Mouse (Mus musculus): ENCODE results near the gene Ambra1. TPM values are rescaled to one million over a fixed set of nuclear protein-coding genes. Genes with fewer than 3 reads are reported as not detected.

Ambra1 gene
- polyA plus RNA-seq, 1 experiment from 2014 or later, result 25.0 TPM

DNA sequence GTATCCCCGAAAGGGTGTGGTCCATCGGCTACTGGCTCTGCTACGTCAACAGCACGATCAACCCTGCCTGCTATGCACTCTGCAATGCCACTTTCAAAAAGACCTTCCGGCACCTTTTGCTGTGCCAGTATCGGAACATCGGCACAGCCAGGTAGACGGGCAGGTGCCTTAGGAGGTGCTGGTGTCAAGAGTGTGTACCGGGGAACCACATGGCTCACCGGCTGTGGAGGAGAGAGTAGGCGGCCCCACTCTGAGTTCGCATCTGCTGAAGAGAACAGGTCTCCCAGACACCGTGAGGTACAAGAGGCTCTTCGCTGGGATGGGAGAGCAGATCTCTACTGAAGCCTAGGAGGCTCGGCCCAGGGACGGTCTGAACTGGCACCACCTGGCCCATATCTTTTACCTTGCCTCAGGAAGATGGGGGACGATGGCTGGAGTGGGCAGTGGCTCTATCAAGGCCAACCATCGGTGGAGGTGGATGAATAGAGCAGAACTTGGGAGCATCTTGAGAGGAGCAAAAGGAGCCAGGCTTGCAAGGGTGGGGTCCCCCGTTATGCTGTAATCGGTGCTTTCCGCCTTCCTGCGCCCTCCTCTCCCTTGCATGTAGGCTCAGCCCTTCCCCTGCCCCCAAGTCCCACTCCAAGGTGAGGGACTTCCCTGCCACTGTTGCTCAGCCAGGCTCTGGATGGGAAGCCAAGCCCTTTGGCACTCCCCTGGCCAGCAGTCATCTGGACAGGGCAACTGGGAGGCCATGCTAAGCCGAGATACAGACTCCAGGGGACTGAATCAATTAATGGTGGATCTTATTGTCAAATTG lies 198.8 kb downstream of the Ambra1 start:
- Histone ChIP-seq H3K27ac (replicated peaks) (peak overlapping the region; percentile 12; the same call in 1 of the 2 replicates), H3K4me1 (peaks cover 62% of the 10 kb centered on the region), H3K27me3 (replicated peaks; ENCODE audit: low read depth, poor library complexity, severe bottlenecking) (peaks cover 23% of the 10 kb centered on the region), H3K36me3 (replicated peaks) (peaks cover 40% of the 10 kb centered on the region), H3K9me3 (no peaks in the 10 kb centered on the region), H3K4me3 (peak overlapping the region; percentile 97)
- 76% methylated on average over 23 of the region's 23 CpGs for WGBS
- no peak for DNase-seq (ENCODE audit: low spot score)

DNA sequence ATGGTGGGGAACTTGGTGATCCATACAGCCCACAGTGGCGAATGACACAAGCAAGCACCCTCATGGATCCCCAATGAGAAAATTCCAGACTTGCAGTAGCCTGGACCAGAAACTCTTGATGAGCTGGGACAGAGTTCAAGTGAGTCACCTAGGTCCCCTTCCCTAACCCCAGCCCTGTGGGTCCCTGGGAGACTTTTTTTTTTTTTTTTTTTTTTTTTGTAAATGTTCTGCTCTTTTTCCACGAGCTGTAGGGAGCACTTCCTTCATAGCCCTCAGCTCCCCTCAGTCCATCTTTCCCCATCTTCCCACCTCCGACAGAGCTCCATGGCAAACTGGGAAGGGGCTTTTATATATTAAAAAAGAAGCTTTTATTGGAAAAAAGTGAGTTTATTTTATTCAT lies 199.5 kb downstream of the Ambra1 start:
- Histone ChIP-seq H3K4me1 (peaks cover 63% of the 10 kb centered on the region), H3K27me3 (replicated peaks; ENCODE audit: low read depth, poor library complexity, severe bottlenecking) (peaks cover 16% of the 10 kb centered on the region), H3K27ac (replicated peaks) (peak overlapping the region; percentile 100), H3K9me3 (no peaks in the 10 kb centered on the region), H3K36me3 (replicated peaks) (peaks cover 46% of the 10 kb centered on the region), H3K4me3 (peak overlapping the region; percentile 97)
- DNase-seq (ENCODE audit: low spot score), result no peak
- 62% methylated on average over 3 of the region's 3 CpGs for WGBS

DNA sequence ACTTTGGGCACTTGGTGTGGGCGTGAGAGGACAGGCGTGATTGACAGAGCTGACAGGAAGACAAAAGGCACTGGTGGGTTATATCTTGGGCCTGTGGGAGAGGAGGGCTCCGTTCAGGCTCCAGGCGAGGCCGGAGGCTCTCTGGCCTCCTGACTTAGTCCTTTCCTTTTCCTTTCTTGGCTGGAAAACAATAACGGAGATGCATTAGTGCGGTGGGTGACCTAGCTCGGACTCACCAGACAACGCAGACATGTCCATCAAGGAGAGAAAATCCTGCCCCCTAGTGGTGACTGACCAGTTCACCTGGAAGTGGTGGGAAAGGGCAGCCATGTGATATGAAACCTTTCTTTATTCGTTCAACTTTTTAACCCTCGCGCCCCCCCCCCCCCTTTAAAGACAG lies 200.0 kb downstream of the Ambra1 start:
- peaks cover 51% of the 10 kb centered on the region for H3K36me3 ChIP-seq (replicated peaks)
- peaks cover 68% of the 10 kb centered on the region for H3K4me1 ChIP-seq
- WGBS, result 11% methylated on average over 12 of the region's 12 CpGs
- H3K27ac ChIP-seq (replicated peaks), result peak overlapping the region; percentile 100
- peaks cover 11% of the 10 kb centered on the region for H3K27me3 ChIP-seq (replicated peaks; ENCODE audit: low read depth, poor library complexity, severe bottlenecking)
- peak; percentile 88 for DNase-seq (ENCODE audit: low spot score)
- peak overlapping the region; percentile 97 for H3K4me3 ChIP-seq
- H3K9me3 ChIP-seq, result no peaks in the 10 kb centered on the region

DNA sequence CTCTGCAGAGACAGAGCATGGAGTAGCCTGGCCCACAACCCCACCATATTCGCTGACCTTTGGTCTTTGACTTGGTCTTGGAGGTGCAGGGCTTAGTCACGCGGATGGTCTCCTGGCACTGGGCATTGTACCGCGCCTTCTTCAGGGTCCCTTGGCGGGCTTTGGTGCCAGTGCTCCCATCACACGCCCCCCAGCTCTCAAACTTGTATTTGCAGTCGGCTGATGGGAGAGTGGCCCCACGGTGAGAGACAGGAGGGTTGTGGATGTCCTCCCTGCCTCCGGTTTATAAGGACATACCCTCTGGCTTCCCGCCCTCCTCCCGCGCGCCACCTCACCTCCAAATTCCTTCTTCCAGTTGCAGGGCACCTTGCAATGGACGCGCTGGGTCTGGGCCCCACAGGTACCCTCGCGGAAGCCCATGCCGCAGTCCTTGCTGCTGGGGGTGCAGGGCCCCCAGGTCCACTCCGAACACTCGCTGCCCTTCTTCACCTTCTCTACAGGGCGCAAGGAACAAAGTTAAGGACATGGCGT lies 200.9 kb downstream of the Ambra1 start:
- Histone ChIP-seq H3K4me1 (peaks cover 73% of the 10 kb centered on the region), H3K36me3 (replicated peaks) (peaks cover 60% of the 10 kb centered on the region), H3K9me3 (no peaks in the 10 kb centered on the region), H3K27me3 (replicated peaks; ENCODE audit: low read depth, poor library complexity, severe bottlenecking) (0 out of 2 replicates have a peak, but pooled peaks cover 2% of the 10 kb centered on the region), H3K27ac (replicated peaks) (peak overlapping the region; percentile 100), H3K4me3 (peak overlapping the region; percentile 97)
- WGBS, result under 1% methylated on average over 23 of the region's 23 CpGs
- DNase-seq (ENCODE audit: low spot score), result peak; percentile 62

GRCm38 (mm10) chr2:91931328-91932159 lies 201.6 kb downstream of the Ambra1 start:
- peaks cover 67% of the 10 kb centered on the region for H3K36me3 ChIP-seq (replicated peaks)
- WGBS, result under 1% methylated on average over 50 of the region's 50 CpGs
- H3K9me3 ChIP-seq, result no peaks in the 10 kb centered on the region
- no peaks in the 10 kb centered on the region for H3K27me3 ChIP-seq (replicated peaks; ENCODE audit: low read depth, poor library complexity, severe bottlenecking)
- peak overlapping the region; percentile 97 for H3K4me3 ChIP-seq
- H3K27ac ChIP-seq (replicated peaks), result peak overlapping the region; percentile 100
- H3K4me1 ChIP-seq, result peaks cover 79% of the 10 kb centered on the region
- peak; percentile 97 for DNase-seq (ENCODE audit: low spot score)

GRCm38 (mm10) chr2:91932160-91932711 lies 202.3 kb downstream of the Ambra1 start, which contains the start of gene Mdk:
TSS of gene Mdk (minus strand) at chr2:91932297.
- peak within 1 kb of the TSS; percentile 97 for H3K4me3 ChIP-seq
- under 1% methylated on average over 16 of the region's 16 CpGs for WGBS
- peaks cover 72% of the 10 kb centered on the region for H3K36me3 ChIP-seq (replicated peaks)
- peaks cover 81% of the 10 kb centered on the region for H3K4me1 ChIP-seq
- no peaks in the 10 kb centered on the region for H3K9me3 ChIP-seq
- DNase-seq (ENCODE audit: low spot score), result peak; percentile 86
- no peaks in the 10 kb centered on the region for H3K27me3 ChIP-seq (replicated peaks; ENCODE audit: low read depth, poor library complexity, severe bottlenecking)
- H3K27ac ChIP-seq (replicated peaks), result peak within 1 kb of the TSS; percentile 100

DNA sequence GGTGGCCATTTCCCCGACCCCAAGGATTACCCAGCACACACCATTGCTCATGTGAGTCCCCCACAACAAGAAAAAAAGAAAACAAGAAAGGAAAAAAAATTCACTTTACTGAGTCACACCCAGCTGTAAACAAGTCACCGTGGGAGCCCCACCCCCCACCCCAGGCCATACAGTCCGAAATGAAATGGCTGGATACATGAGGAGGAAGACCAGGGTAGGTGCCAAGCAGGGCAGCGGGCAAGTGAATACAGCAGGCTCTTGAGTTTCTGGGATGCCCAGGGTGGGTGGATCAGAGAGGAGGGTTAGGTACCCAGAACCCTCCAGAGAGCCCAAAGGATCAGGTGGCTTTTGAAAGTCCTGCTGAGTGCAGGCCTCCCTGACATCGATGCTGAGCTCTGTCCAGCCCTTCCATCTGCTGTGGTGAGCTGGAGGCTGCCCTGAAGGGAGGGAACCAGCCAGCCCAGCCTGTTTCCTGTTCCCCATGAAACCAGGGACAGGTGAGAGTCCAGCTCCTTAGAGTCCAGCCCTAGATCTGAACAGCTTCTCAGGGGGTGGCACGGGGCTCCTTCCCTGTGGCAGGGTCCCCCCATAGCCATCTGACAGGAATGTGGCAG lies 202.9 kb downstream of the Ambra1 start:
- peak overlapping the region; percentile 100 for H3K27ac ChIP-seq (replicated peaks)
- peaks cover 77% of the 10 kb centered on the region for H3K4me1 ChIP-seq
- peak overlapping the region; percentile 97 for H3K4me3 ChIP-seq
- H3K36me3 ChIP-seq (replicated peaks), result peaks cover 72% of the 10 kb centered on the region
- 9% methylated on average over 6 of the region's 6 CpGs for WGBS
- H3K9me3 ChIP-seq, result no peaks in the 10 kb centered on the region
- DNase-seq (ENCODE audit: low spot score), result peak; percentile 55
- no peaks in the 10 kb centered on the region for H3K27me3 ChIP-seq (replicated peaks; ENCODE audit: low read depth, poor library complexity, severe bottlenecking)

- Histone ChIP-seq H3K36me3 (replicated peaks) (peaks cover 72% of the 10 kb centered on the region), H3K27me3 (replicated peaks; ENCODE audit: low read depth, poor library complexity, severe bottlenecking) (no peaks in the 10 kb centered on the region), H3K4me3 (peak overlapping the region; percentile 97), H3K9me3 (no peaks in the 10 kb centered on the region), H3K27ac (replicated peaks) (peak overlapping the region; percentile 100), H3K4me1 (peaks cover 71% of the 10 kb centered on the region)
- 13% methylated on average over 9 of the region's 9 CpGs for WGBS
- peak; percentile 78 for DNase-seq (ENCODE audit: low spot score)
Observed at GRCm38 (mm10) chr2:91933471-91933870, 203.5 kb downstream of the Ambra1 start.

DNA sequence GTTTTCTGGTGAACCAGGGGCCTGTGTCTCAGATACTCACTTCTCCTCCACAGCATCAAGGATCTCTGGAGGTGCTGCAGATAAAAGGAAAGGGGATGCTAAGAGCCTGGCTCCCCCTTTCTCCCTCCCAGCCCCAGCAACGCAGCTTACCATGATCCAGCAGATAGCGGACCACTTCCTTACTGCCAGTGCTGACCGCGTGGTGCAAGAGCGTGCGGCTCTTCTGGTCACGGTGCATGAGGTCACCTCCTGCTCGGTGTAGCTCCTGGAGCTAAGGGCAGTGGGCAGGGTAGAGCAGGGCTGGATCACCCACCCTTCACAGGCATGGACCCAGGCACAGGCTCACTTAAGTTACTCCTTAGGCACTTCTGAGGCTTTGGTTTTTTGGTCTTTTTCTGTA lies 204.1 kb downstream of the Ambra1 start:
- peak; percentile 39 for DNase-seq (ENCODE audit: low spot score)
- Histone ChIP-seq H3K36me3 (replicated peaks) (peaks cover 72% of the 10 kb centered on the region), H3K4me1 (peaks cover 65% of the 10 kb centered on the region), H3K4me3 (peak overlapping the region; percentile 97), H3K9me3 (no peaks in the 10 kb centered on the region), H3K27me3 (replicated peaks; ENCODE audit: low read depth, poor library complexity, severe bottlenecking) (no peaks in the 10 kb centered on the region), H3K27ac (replicated peaks) (peak overlapping the region; percentile 100)
- WGBS, result 56% methylated on average over 8 of the region's 8 CpGs

GRCm38 (mm10) chr2:91934826-91935525 lies 205.0 kb downstream of the Ambra1 start:
- Histone ChIP-seq H3K27ac (replicated peaks) (peak overlapping the region; percentile 100), H3K4me1 (peaks cover 56% of the 10 kb centered on the region), H3K36me3 (replicated peaks) (peaks cover 72% of the 10 kb centered on the region), H3K4me3 (no peak overlapping the region), H3K9me3 (no peaks in the 10 kb centered on the region), H3K27me3 (replicated peaks; ENCODE audit: low read depth, poor library complexity, severe bottlenecking) (no peaks in the 10 kb centered on the region)
- DNase-seq (ENCODE audit: low spot score), result no peak
- WGBS, result 88% methylated on average over 9 of the region's 9 CpGs

DNA sequence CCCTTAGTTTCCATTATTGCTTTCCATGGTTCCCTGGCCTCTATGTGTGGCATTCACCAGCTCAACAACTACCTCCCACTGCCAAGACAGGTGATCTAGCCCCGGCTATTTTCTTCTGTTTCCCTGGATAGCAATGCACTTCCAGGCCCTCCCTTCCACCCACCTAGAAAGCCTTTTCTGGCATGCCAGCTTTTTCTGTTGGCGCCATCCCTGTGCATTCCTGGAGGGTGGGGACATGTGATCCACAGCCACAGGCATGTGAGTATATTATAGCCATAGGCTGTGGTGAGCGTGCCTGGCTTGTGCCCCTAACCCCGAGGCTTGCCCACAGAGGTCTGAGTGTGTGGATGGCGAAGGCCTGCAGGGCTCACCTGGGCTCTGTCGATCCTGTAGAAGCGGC lies 206.2 kb downstream of the Ambra1 start:
- H3K9me3 ChIP-seq, result no peaks in the 10 kb centered on the region
- peaks cover 84% of the 10 kb centered on the region for H3K36me3 ChIP-seq (replicated peaks)
- H3K4me3 ChIP-seq, result no peak overlapping the region
- 90% methylated on average over 7 of the region's 7 CpGs for WGBS
- peaks cover 56% of the 10 kb centered on the region for H3K4me1 ChIP-seq
- no peak overlapping the region for H3K27ac ChIP-seq (replicated peaks)
- no peak for DNase-seq (ENCODE audit: low spot score)
- no peaks in the 10 kb centered on the region for H3K27me3 ChIP-seq (replicated peaks; ENCODE audit: low read depth, poor library complexity, severe bottlenecking)

Data from embryonic facial prominence, embryonic 10.5 days (tissue).